Mouse (Mus musculus): ENCODE data around the gene Ndufb5. TPM values are rescaled to one million over a fixed set of nuclear protein-coding genes. Genes with fewer than 3 reads are reported as not detected.

Ndufb5 gene
- 139 and 147 TPM in 2 replicates for polyA plus RNA-seq (2012; rRNA removed)

GRCm38 (mm10) chr3:32736244-32737171 is at the start of gene Ndufb5:
Gene Ndufb5, plus strand, starts transcription at chr3:32736990.

GRCm38 (mm10) chr3:32705647-32706348 is 31.0 kb upstream of the Ndufb5 start, which contains the start of gene Actl6a:
Gene Actl6a, plus strand, starts transcription at chr3:32706298.

GRCm38 (mm10) chr3:32737172-32737655 is 424 bp downstream of the Ndufb5 start, which contains the start of gene Mrpl47:
Gene Mrpl47, minus strand, starts transcription at chr3:32737605.

Other genes starting within 250 kb of the Ndufb5 start
- not detected in 2 replicates for gene Kcnmb3, start 244.8 kb upstream of the Ndufb5 start, polyA plus RNA-seq (2012; rRNA removed)
- 15.7 TPM in 2 replicates for gene Zfp639, start 226.7 kb upstream of the Ndufb5 start, polyA plus RNA-seq (2012; rRNA removed)
- 9.1 and 10.0 TPM in 2 replicates for gene Mfn1, start 207.5 kb upstream of the Ndufb5 start, polyA plus RNA-seq (2012; rRNA removed)
- 5.0 and 6.3 TPM in 2 replicates for gene Gnb4, start 120.4 kb upstream of the Ndufb5 start, polyA plus RNA-seq (2012; rRNA removed)
- gene Actl6a, start 30.7 kb upstream of the Ndufb5 start, polyA plus RNA-seq (2012; rRNA removed), result 21.9 and 22.2 TPM in 2 replicates
- 7.7 and 8.3 TPM in 2 replicates for gene Mrpl47, start 615 bp downstream of the Ndufb5 start, polyA plus RNA-seq (2012; rRNA removed)
- 0.06 TPM in 2 replicates for gene Usp13, start 80.6 kb downstream of the Ndufb5 start, polyA plus RNA-seq (2012; rRNA removed)